Mouse (Mus musculus): ENCODE data around the gene Gm9970.
A peak's percentile ranks its signal among the peaks of the same experiment; 100 is the strongest.

The Gm9970 gene

DNA sequence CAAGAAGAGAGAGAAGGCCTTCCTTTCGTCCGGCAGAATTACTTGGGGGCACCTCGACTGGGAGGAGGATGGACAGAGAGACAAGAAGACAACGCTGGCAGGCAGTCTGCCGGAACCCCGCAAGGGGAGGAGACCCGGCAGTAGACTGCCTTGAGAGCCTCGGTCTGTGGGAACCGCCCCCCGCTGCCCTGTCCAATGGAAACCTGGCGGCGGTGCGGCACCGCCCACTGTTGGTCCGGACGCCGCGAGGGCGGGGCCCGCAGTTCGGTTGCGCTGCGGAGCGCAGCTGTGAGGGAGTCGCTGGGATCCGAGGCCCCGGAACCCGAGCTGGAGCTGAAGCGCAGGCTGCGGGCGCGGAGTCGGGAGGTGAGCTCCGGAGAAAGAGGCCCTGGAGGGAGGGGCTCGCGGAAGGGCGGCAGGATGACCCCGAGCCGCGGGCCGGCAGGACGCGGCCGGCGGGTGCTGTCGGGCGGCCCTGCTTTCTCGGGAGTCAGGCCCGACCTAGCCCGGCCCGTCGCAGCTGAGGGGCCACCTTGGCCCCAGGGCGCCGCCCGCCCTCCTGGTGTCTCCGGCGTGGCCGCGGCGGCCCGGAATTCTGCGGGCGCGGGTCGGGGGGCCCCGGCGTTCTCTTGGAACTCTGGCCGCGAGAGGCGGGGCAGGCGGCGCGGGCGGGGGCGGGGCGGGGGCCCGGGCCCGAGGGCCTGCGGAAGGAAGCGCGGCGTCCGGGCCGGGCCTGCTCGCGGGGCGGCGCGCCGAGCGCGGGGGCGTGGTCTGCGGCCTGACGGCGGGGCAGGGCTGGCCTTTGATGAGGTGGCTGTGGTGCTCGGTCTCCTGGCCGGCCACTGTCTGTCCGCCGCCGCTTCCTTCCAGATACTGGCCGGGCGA is at the start of gene Gm9970, which contains the start of gene Nrbp1:
Gm9970 (minus strand) TSS at position 596 of the 885 bp plus-strand sequence.
Nrbp1 (plus strand) TSS at position 228 of the 885 bp plus-strand sequence.
- DNase-seq = peak; percentile 96

DNA sequence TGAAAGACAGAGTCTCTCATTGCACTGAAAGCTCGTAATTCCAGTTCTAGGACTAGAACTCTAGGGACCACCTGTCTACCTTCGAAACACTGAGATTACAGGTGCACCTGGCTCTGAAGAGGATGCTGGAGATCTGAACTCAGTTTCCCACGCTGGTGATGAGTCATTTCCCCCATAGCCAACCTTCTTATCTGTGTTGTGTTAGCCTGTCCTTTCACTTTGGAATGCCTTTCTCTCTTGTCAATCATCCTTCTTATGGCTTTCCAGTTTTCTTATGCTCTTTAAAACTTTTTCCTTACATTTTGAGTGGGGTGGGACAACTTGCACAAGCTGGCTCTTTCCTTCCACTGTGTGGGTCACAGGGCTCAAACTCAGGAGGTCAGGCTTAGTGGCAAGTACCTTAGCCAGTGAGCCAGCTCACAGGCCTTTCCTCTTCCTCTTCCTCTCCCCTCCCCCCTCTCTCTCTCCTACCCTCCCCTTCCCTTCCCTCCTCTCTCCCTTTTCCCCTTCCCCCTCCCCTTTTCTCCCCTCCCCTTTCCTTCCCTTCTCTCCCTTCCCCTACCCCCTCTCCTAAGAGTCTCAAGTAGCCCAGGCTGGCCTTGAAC is 48.7 kb upstream of the Gm9970 start:
- DNase-seq = no peak

DNA sequence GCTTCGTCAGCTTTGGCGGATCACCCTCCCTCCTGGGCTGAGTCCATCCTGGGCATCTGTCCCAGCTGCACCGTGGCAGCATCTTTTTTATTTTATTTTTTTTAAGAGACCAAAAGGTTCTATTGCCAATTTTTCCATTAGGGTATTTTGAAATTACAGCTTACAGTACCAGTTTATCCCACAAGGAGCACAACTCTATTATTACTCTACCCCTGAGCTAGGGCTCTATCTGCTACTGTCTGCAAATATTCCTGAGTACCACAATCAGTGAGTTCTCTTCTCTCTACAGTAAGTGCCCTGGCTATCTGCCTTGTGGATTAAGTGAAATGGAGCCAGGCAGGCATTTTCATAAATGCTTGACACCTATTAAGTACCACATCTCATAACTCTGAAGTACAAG is 47.6 kb upstream of the Gm9970 start:
- no peak for DNase-seq

GRCm38 (mm10) chr5:31288225-31288624 is 47.2 kb upstream of the Gm9970 start:
- DNase-seq = no peak

DNA sequence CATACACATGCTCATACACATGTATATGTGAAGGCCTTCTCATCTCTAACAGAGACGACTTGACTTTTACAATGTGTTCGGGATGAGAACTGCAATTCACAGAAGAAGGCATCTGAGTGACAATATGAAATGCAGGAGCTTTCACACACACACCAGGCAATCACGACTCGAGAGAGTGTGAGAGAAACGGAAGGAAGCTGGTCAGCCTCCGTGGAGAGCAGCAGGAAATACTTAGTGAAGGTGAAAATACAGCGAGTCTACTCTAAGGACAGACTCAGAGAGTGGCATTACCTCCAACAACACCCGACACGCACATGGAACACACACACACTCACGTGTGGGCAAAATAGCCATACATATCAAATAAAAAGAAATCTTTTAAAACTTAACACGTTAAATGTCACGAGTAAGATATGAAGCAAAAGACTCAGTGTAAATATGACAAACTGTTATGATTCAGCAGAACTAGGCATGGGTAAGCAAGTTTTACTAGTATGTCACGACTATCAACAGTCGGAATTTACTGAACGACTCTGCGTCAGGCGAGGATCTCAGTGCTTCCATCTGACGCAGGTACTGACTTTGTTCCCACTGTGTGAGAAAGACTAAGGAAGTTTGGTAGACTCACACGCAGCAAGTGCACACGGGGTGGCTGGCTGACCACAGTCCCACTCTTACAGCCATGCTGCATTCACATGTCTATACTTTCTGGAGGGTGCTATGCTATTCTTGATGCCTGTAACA is 38.4 kb upstream of the Gm9970 start:
- peak; percentile 11 for DNase-seq

DNA sequence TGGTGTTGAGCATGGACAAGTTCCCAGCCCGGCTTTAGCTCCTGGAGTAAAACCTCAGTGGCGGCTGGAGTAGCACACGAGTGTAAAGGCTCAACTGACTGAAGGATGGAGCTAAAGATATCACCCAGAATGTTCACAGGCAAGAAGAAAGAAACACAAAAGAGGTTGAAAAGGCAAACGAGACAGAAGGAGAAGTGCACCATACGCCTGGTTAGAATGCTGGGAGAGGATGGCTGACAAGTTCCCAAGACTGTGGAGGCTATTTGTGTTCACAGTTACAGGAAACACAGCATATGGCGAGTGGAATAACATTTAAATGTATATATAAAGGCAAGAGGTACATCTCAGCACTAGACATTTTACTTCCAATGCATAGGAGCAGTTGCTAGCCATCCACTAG is 32.0 kb upstream of the Gm9970 start:
- no peak for DNase-seq

DNA sequence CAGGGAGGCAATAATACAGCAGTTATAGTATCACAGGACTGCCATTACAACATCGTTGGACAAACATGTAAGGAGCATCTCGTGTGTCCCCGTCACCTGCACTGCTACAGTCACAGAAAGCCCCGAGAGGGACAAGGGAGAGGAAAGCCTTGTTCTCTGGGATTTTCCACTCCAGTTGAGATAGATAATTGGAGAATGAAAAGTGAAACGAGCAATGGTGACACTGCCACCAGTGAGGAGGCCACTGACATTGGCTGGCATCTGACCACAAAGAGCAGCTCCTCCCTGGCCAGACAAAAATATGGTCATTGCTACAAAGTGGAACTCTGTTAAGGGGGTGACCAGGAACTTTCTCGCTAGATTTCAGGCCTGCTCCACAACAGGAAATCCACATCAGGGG is 26.7 kb upstream of the Gm9970 start:
- no peak for DNase-seq

GRCm38 (mm10) chr5:31266101-31266500 is 25.1 kb upstream of the Gm9970 start:
- no peak for DNase-seq

DNA sequence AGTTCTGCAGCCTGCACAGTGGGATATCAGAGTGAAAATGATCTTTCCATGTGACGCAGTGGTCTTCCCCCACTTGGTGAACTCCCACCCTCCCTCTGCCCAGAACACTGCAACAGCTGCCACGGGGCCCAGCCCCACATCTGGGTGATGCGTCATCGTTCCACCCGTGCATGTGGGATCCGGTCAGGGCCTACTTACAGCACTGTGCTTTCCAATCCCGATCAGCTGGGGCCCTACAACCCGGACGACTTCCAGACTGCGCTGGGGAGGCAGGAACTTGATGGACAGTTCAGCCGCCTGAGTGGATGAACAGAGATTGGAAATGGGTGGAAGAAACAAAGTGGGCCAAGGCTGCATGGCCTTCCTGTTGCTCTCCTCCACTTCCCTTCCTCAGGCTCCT is 16.6 kb upstream of the Gm9970 start:
- no peak for DNase-seq

DNA sequence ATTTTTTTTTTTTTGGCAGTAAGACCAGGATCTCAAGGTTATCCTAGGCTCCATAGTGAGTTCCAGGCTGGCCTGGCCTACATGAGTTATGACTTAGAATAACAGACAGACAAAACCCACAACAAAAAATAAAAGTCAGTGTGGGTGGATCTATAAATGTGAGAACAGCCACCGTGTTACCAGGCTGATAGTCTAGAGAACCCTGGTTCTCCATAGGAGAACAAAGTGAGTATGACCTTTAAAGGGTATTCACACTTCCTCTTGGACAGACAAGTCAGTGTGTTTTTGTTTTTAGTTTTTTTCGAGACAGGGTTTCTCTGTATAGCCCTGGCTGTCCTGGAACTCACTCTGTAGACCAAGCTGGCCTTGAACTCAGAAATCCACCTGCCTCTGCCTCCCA is 14.9 kb upstream of the Gm9970 start:
- no peak for DNase-seq

GRCm38 (mm10) chr5:31255381-31255780 is 14.3 kb upstream of the Gm9970 start:
- no peak for DNase-seq

- no peak for DNase-seq
Observed at GRCm38 (mm10) chr5:31254901-31255300, 13.9 kb upstream of the Gm9970 start.

DNA sequence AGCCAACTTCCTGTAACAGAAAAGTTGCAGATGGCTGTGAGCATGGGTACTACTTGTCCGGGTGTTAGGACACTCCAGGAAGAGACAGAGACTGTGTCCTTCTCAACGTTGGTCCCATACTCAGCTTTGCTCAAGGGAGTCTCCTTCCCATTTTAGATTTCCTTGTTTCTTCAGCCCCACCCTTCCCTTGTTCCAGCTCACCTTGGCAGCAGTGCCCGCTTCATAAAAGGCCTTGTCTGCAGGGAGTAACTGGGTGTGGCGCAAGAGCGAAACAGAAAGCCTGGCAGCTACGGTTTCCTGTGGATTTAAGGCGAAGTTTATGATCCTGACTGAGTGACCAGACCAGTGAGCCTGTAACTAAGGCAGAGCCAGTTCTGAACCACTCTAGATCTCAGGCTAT is 13.4 kb upstream of the Gm9970 start:
- no peak for DNase-seq

DNA sequence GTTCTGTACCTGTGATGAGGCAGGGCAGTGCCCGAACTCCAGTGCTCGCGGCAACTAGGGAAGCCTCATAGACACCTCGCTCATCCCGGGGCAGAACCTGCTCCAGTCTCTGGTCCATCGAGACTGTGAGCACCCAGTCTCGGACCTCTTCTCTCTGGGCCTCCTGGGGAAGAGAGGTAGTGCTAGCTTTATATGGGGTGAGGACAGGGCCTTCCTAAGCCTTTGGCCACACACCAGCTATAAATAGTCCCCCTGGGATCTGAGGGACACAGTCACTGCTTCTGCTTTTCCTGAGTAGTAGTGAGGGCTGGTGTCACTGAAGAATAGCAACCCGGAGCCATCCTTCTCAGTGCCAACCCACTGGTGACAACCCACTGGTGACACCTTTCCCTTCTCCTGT is 12.8 kb upstream of the Gm9970 start:
- no peak for DNase-seq

DNA sequence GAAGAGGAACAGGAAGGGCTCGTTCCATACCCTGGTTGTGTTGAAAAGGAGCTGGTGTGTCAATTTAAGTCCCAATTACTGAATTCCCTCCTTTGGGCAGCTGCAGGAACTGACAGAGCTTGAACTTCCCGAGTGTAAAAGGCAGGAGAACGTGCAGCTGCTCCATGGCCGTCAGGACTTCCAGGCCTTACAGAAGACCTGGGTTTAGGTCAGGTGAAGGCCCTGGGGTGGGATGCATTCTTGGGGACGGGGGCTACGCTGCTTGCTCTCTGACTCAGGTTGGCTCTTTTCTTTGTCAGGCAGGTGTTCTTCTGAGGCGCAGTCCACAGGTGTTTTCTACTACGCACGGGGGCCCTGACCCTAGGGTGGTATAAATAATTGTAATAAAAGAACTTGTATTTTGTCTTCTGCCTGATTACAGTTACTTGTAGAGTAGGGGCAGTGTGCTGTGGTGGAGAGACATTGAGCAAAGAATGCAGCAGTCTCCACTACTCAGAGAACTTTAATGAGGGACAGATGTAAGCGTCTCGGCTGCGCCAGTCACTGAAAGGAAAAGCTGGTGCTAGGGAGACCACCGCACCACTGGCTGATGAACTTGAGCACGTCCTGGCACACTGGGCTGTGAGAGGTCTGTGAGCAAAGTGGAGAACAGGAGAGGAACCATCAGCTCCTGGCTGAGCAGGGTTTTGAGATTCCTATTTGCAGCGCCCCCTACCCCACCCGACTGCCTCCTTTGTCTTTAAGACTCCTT is 11.9 kb upstream of the Gm9970 start:
- no peak for DNase-seq

GRCm38 (mm10) chr5:31252151-31252550 is 11.1 kb upstream of the Gm9970 start:
- DNase-seq = no peak

DNA sequence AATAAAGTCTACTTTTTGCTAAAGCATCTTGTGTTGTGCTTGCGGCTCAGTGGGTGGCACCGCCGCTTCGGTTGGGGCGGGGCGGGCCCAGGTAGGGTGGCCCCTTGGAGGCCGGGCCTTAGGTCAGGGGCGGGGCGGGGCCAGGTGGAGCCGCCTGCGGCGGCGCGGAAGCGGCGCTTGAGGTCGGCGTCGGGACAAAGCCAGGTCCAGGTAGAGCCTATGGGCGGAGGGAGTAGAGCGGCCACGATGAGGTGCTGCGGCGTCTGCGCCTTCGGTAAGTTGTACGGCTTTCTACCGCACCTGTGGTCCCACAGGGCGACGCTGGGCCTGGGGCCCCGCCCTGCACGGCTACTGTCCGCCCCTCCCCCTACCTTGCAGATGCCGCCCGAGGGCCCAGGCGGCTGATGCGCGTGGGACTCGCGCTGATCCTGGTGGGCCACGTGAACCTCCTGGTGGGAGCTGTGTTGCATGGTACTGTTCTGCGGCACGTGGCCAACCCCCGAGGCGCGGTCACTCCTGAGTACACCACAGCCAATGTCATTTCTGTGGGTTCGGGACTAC is 10.6 kb upstream of the Gm9970 start, which contains the start of gene Krtcap3:
Krtcap3 (plus strand) TSS at position 151 of the 561 bp plus-strand sequence.
- peak; percentile 24 for DNase-seq

- no peak for DNase-seq
Observed at GRCm38 (mm10) chr5:31250716-31251115, 9.7 kb upstream of the Gm9970 start.

- DNase-seq = no peak
Observed at GRCm38 (mm10) chr5:31242191-31242590, 1.2 kb upstream of the Gm9970 start.

DNA sequence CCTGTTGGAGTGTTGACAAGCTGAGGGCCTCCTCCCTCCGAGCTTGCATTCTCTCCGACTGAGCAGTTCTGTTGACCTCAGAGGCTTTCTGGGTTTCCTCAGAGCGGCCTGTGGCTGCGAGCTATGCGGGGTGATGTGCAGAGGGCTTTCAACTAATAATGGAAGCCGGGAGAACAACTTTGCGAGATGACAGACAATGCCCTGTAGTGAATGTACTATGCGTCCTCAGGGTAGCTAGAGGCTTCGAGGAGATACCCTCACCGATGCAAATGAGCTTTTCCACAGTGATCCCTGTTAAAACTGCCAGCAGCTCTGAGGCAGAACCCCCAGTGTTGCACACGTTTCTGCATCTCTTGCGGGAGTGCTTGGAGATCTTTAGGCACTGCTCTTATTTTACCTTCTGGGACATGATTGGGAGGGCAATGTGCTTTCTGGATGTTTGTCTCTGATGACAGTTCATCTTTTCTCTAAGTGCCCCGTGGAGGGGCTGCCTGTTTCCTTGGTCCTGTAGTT is 546 bp upstream of the Gm9970 start:
- DNase-seq = no peak

DNA sequence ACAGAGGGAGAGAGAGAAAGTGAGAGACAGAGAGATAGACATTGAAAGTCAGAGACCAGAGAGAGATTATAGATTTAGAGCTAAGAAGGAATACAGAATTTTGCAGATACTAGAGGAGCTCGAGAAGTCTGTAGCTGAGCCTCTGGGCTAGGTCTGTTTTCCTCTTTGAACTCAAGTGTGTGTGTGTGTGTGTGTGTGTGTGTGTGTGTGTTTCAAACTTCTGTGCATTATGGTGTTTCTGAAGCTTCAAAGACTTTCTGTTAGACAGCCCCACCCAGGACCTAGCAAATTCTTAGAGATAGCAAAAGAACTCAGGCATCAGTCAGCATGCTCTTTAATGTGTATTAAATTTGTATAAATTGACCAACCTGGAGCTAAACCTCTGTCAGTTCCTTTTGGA is 14.4 kb downstream of the Gm9970 start:
- DNase-seq = no peak

DNA sequence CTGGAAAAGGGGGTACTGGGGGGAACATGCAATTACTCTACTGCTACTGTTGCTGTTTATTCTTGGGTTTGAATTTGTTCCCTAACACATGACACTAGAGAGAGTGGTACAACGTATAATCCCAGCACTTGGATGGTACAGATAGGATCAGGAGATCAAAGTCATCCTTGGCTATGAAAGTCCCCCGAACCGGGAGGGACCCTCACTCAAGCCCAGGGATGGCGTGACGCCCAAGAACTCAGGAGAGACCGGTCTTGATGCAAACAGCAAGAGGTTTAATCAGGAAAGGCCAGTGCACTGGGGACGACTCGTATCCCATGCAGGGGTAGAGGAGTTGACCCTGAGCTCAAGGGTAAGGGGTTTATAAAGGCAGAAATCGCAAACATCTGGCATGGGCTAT is 18.3 kb downstream of the Gm9970 start:
- no peak for DNase-seq
